In the genomic region with DNA sequence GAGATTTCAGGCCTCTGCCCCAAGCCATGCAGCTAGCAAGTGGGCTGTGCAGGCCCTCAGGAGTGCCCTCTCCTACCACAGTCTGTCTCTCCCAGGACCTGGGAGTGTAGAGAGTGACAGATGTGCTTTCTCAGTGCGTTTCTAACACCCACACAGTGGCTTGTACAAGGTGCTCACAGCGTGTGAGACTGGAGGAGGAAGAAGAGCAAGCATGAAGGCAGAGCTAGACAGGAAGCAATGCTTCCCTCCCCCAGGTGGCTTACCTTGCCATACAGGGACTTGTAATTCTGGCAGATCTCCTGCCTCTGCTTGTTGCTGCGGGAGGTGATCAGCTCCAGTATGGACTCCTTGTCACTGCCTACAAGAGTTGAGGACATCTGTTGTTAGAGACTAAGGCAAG, we compare ENCODE assay signal across 15 mouse cellular contexts.
"Had no signal": no experiment of that assay in that cellular context is flagged by ENCODE, and none has a peak within 500 bp of the region (broad histone marks: within the 10 kb centered on the region; RNA-seq: fewer than 3 reads in every experiment).

No protein-coding gene starts in this region.

- H3K9ac ChIP-seq: limb, embryonic 13.5 days; liver, embryonic 15.5 days; lung, embryonic 14.5 days; midbrain, embryonic 15.5 days; neural tube, embryonic 13.5 days had no signal

- H3K9me3 ChIP-seq: limb, embryonic 13.5 days; liver, embryonic 15.5 days; megakaryocyte, embryonic 14.5 days; midbrain, embryonic 15.5 days; neural tube, embryonic 13.5 days had no signal

- H3K27me3 ChIP-seq: limb, embryonic 13.5 days; liver, embryonic 15.5 days; midbrain, embryonic 15.5 days; neural tube, embryonic 13.5 days had no signal

- ATAC-seq: intestine, postnatal 0 days; midbrain, embryonic 15.5 days had no signal

- H3K36me3 ChIP-seq: midbrain, embryonic 15.5 days had no signal

- H3K4me1 ChIP-seq: limb, embryonic 13.5 days had no signal

- H3K4me3 ChIP-seq: limb, embryonic 13.5 days; liver, embryonic 15.5 days; megakaryocyte, embryonic 14.5 days; midbrain, embryonic 15.5 days; neural tube, embryonic 13.5 days had no signal

- H3K27ac ChIP-seq: limb, embryonic 13.5 days; liver, embryonic 15.5 days; macrophage; midbrain, embryonic 15.5 days; neural tube, embryonic 13.5 days had no signal

- DNase-seq: kidney, adult 8-10 months; kidney, postnatal 25 days; left cerebral cortex, postnatal 4 days; lung, embryonic 14.5 days; lung, postnatal 10 days; retina, postnatal 1 day; right cerebral cortex, postnatal 25 days had no signal

- H3K4me2 ChIP-seq: limb, embryonic 13.5 days; liver, embryonic 15.5 days; lung, embryonic 14.5 days; midbrain, embryonic 11.5 days; midbrain, embryonic 15.5 days; neural tube, embryonic 13.5 days had no signal
